Mouse (Mus musculus) gastrocnemius, adult 8-10 months (tissue): Measurements from ENCODE around the gene Krtap9-5. TPM values are rescaled to one million over a fixed set of nuclear protein-coding genes. Genes with fewer than 3 reads are reported as not detected.

Source experiments
- total RNA-seq, 4 experiments: library from RNA; stranded (reverse); gene quantifications; 2 replicates each; pipeline ENCODE4 v1.2.4; 2022

The Krtap9-5 gene
- total RNA-seq, 4 experiments from 2014 or later = not detected

Other genes with a start within 250 kb of the Krtap9-5 start
- not detected for gene Gm14180, start 214.2 kb upstream of the Krtap9-5 start, total RNA-seq
- gene Gm11595, start 175.6 kb upstream of the Krtap9-5 start, total RNA-seq = not detected
- gene Krtap4-8, start 167.8 kb upstream of the Krtap9-5 start, total RNA-seq = not detected
- gene Krtap4-9, start 163.3 kb upstream of the Krtap9-5 start, total RNA-seq = not detected
- gene Gm11596, start 155.0 kb upstream of the Krtap9-5 start, total RNA-seq = not detected
- not detected for gene Gm11569, start 149.5 kb upstream of the Krtap9-5 start, total RNA-seq
- gene Gm11554, start 144.0 kb upstream of the Krtap9-5 start, total RNA-seq = not detected
- not detected for gene Krtap4-13, start 138.6 kb upstream of the Krtap9-5 start, total RNA-seq
- gene Gm11564, start 132.8 kb upstream of the Krtap9-5 start, total RNA-seq = not detected
- not detected for gene 2300003K06Rik, start 110.4 kb upstream of the Krtap9-5 start, total RNA-seq
- not detected for gene Krtap4-16, start 96.9 kb upstream of the Krtap9-5 start, total RNA-seq
- gene Gm11568, start 90.6 kb upstream of the Krtap9-5 start, total RNA-seq = not detected
- not detected for gene Gm11559, start 84.0 kb upstream of the Krtap9-5 start, total RNA-seq
- gene Krtap9-1, start 75.1 kb upstream of the Krtap9-5 start, total RNA-seq = not detected
- gene Gm11567, start 69.3 kb upstream of the Krtap9-5 start, total RNA-seq = not detected
- gene Krtap31-1, start 40.6 kb upstream of the Krtap9-5 start, total RNA-seq = not detected
- gene Gm11565, start 33.7 kb upstream of the Krtap9-5 start, total RNA-seq = not detected
- gene Krtap31-2, start 12.2 kb upstream of the Krtap9-5 start, total RNA-seq = not detected
- not detected for gene Krtap29-1, start 30.6 kb downstream of the Krtap9-5 start, total RNA-seq
- not detected for gene Krtap16-1, start 38.1 kb downstream of the Krtap9-5 start, total RNA-seq
- not detected for gene Krtap17-1, start 45.5 kb downstream of the Krtap9-5 start, total RNA-seq
- gene Krt33a, start 67.7 kb downstream of the Krtap9-5 start, total RNA-seq = not detected
- not detected for gene Krt33b, start 81.4 kb downstream of the Krtap9-5 start, total RNA-seq
- gene Krt34, start 93.1 kb downstream of the Krtap9-5 start, total RNA-seq = not detected
- not detected for gene Krt31, start 102.1 kb downstream of the Krtap9-5 start, total RNA-seq
- gene Krt32, start 139.8 kb downstream of the Krtap9-5 start, total RNA-seq = not detected
- not detected for gene Krt35, start 147.8 kb downstream of the Krtap9-5 start, total RNA-seq
- not detected for gene Krt36, start 157.2 kb downstream of the Krtap9-5 start, total RNA-seq
- gene Krt13, start 173.1 kb downstream of the Krtap9-5 start, total RNA-seq = not detected
- gene Krt15, start 187.5 kb downstream of the Krtap9-5 start, total RNA-seq = not detected
- gene Krt19, start 200.2 kb downstream of the Krtap9-5 start, total RNA-seq = 1 to 10 TPM in 1 of 4 experiments, under 1 TPM in 1, not detected in 2; 0.35 to 1.1 TPM
- gene Krt9, start 244.8 kb downstream of the Krtap9-5 start, total RNA-seq = not detected